Mouse (Mus musculus): Measurements from ENCODE around the gene Nifk. TPM values are rescaled to one million over a fixed set of nuclear protein-coding genes. Genes with fewer than 3 reads are reported as not detected.

The Nifk gene
- 73.2 and 75.6 TPM in 2 replicates for polyA plus RNA-seq (2016; fragmentation: Nextera tagmentation; extraction: Ambion mirVana)

DNA sequence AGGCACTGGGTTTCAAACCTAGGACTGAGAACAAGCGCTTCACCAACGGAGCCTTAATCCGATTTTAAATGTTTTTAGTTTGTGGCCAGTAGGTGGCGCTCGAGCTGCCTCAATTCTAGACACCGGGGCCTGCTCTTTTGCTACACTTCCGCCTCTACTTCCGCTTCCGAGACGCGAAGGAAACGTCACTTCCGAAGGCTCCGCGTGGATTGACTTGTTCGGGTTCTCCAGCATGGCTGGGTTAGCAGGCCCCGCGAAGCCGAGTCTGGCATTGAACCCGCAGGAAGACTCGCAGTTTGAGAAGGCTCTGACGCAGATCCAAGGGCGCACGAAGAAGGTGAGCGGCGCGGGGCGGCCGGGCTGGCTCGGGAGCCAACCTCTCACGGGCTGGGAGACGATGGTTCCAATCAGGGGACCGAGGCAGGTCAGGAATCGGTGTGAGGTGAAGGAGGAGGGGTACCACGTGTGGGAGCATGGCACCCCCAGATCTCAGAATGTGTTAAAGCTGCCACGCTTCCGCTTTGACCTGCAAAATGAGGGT is at the start of gene Nifk:
TSS of gene Nifk (plus strand) at position 179 of the 541 bp plus-strand sequence.
- Histone ChIP-seq H3K4me3 (peak within 1 kb of the TSS; percentile 83), H3K4me1 (peaks cover 11% of the 10 kb centered on the region), H3K9ac (peak within 1 kb of the TSS; percentile 86), H3K27me3 (no peaks in the 10 kb centered on the region), H3K4me2 (replicated peaks) (peak within 1 kb of the TSS; percentile 94), H3K36me3 (peaks cover 22% of the 10 kb centered on the region), H3K9me3 (replicated peaks) (no peaks in the 10 kb centered on the region), H3K27ac (no peak within 1 kb of the TSS)
- WGBS, result under 1% methylated on average over 37 of the region's 37 CpGs
- peak; percentile 96 for ATAC-seq (ENCODE audit: low FRiP score)

DNA sequence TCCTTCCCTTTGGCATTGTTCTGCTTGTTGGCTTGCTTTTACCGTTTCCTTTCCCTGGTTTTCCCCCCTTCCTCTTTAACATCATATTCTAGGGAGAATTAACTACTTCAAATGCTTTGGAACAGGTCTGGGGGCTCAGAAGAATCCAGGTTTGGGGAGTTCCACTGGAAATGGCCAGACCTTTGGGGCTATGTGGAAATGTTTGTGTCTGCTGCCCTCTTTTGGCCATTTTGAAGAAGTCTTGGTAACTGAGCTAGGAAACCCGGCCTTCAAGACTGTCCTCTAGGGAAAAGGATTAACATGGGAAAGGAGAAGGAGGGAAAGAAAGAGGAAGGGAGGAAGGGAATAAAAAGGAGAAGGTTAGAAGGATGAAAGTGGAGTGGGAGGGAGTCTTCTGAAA is 46.5 kb upstream of the Nifk start:
- 16% methylated on average over 2 of the region's 2 CpGs for WGBS
- Histone ChIP-seq H3K9me3 (replicated peaks) (no peaks in the 10 kb centered on the region), H3K4me2 (replicated peaks) (no peak overlapping the region), H3K27ac (no peak overlapping the region), H3K27me3 (no peaks in the 10 kb centered on the region), H3K36me3 (no peaks in the 10 kb centered on the region), H3K4me1 (no peaks in the 10 kb centered on the region), H3K9ac (no peak overlapping the region), H3K4me3 (no peak overlapping the region)
- no peak for ATAC-seq (ENCODE audit: low FRiP score)

DNA sequence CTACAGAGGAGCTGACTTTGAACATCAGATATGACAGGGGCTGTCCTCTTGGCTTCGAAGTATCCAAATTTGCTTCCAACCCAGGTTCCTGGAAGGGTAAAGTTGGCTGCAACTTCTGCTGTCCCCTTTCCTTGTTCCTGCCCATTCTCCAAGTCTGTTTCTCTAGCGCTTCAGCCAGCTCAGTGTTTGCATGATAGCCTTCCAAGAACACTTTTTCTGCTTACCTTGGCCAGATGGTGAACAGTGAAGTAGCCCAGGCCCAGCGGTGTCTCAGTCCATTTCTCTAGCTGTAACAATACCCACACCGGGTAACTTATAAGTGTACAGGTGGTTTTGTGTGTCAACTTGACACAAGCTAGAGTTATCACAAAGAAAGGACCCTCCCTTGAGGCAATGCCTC is 29.3 kb upstream of the Nifk start:
- Histone ChIP-seq H3K9me3 (replicated peaks) (no peaks in the 10 kb centered on the region), H3K4me3 (no peak overlapping the region), H3K4me1 (no peaks in the 10 kb centered on the region), H3K27ac (no peak overlapping the region), H3K9ac (no peak overlapping the region), H3K27me3 (no peaks in the 10 kb centered on the region), H3K4me2 (replicated peaks) (no peak overlapping the region), H3K36me3 (peaks cover 23% of the 10 kb centered on the region)
- ATAC-seq (ENCODE audit: low FRiP score), result no peak
- 89% methylated on average over 4 of the region's 4 CpGs for WGBS

DNA sequence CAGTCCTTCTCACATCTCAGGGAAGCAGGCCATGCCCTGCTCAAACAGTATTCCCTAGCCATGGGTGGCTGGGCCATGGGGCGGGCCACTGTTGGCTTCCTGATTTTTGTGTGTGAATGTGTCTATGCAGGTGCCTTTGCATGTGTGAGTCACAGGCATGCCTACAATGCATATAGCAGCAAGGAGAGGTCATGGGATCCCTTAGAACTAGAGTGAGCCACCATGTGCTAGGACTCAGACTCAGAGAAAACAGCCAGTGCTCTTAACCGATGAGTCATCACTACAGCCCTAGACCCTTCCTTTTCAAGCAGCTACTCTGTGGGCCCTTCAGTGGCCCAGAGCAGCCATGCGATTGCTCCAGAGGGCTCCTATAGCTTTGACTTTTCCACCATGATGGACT is 27.4 kb upstream of the Nifk start:
- Histone ChIP-seq H3K4me3 (no peak overlapping the region), H3K9ac (no peak overlapping the region), H3K36me3 (peaks cover 42% of the 10 kb centered on the region), H3K4me2 (replicated peaks) (no peak overlapping the region), H3K27ac (no peak overlapping the region), H3K9me3 (replicated peaks) (no peaks in the 10 kb centered on the region), H3K4me1 (no peaks in the 10 kb centered on the region), H3K27me3 (no peaks in the 10 kb centered on the region)
- ATAC-seq (ENCODE audit: low FRiP score), result no peak
- WGBS, result 96% methylated on average over 3 of the region's 3 CpGs

DNA sequence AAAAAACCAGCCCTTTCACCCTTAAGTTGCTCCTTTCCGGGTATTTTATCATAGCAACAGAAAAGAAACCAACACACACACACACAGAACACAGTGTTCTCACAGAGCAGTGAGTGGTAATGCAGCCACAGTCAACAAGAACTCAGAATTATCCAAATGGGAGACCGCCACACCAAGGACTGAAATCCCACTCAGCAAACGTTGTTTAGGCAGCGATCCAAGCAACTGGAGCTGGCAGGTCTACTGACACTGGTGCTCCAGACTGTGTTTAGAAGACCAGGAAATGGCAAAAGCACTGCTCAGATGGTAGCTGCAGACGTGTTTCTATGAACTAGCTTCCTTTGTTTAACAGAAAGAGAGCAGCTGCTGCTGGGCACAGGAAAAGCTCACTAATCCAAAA is 26.8 kb upstream of the Nifk start:
- Histone ChIP-seq H3K27me3 (no peaks in the 10 kb centered on the region), H3K27ac (no peak overlapping the region), H3K36me3 (peaks cover 45% of the 10 kb centered on the region), H3K9me3 (replicated peaks) (no peaks in the 10 kb centered on the region), H3K4me1 (no peaks in the 10 kb centered on the region), H3K4me2 (replicated peaks) (no peak overlapping the region), H3K4me3 (no peak overlapping the region), H3K9ac (no peak overlapping the region)
- no peak for ATAC-seq (ENCODE audit: low FRiP score)
- WGBS, result 71% methylated on average over 5 of the region's 5 CpGs

DNA sequence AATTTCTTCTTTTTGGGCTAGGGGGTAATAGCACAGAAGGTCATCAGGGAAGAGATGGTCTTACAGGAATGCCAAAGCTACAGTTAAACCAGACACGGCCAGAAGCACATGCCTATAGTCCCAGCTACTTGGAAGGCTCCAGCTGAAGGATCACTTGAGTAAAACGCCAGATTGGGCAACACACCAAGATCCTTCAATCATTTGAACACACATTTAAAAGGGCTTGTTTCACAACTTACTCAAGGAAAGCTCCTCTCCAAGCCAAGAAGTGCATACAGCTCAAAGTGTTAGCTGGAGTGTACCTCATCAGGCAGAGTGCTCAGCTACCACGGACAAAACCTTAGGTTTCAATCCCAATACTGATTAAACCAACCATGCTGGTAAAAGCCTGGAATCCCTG is 25.0 kb upstream of the Nifk start:
- no peak overlapping the region for H3K4me2 ChIP-seq (replicated peaks)
- H3K4me3 ChIP-seq, result no peak overlapping the region
- 93% methylated on average over 3 of the region's 3 CpGs for WGBS
- H3K27me3 ChIP-seq, result no peaks in the 10 kb centered on the region
- no peak overlapping the region for H3K27ac ChIP-seq
- no peaks in the 10 kb centered on the region for H3K4me1 ChIP-seq
- no peaks in the 10 kb centered on the region for H3K9me3 ChIP-seq (replicated peaks)
- H3K9ac ChIP-seq, result no peak overlapping the region
- H3K36me3 ChIP-seq, result peaks cover 58% of the 10 kb centered on the region
- ATAC-seq (ENCODE audit: low FRiP score), result no peak

DNA sequence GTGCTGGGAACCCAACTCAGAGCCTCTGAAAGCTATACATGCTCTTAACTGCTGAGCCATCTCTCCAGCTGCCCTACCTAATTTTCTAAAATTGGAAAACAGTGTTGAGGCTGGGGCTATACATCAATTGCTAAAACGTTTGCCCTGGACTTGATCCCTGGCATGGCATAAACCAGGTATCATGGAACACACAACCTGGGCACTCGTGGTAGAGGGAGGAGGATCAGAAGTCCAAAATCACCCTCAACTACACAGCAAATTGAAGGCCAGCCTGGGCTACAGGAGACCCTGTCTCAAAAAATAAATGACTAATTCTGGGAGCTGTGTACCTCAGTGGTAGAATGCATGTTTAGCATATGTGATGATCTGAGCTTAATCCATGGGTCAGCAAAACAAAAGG is 23.9 kb upstream of the Nifk start:
- Histone ChIP-seq H3K4me2 (replicated peaks) (no peak overlapping the region), H3K36me3 (peaks cover 65% of the 10 kb centered on the region), H3K4me3 (no peak overlapping the region), H3K9me3 (replicated peaks) (no peaks in the 10 kb centered on the region), H3K9ac (no peak overlapping the region), H3K27ac (no peak overlapping the region), H3K4me1 (no peaks in the 10 kb centered on the region), H3K27me3 (no peaks in the 10 kb centered on the region)
- 87% methylated on average over 2 of the region's 2 CpGs for WGBS
- ATAC-seq (ENCODE audit: low FRiP score), result no peak

DNA sequence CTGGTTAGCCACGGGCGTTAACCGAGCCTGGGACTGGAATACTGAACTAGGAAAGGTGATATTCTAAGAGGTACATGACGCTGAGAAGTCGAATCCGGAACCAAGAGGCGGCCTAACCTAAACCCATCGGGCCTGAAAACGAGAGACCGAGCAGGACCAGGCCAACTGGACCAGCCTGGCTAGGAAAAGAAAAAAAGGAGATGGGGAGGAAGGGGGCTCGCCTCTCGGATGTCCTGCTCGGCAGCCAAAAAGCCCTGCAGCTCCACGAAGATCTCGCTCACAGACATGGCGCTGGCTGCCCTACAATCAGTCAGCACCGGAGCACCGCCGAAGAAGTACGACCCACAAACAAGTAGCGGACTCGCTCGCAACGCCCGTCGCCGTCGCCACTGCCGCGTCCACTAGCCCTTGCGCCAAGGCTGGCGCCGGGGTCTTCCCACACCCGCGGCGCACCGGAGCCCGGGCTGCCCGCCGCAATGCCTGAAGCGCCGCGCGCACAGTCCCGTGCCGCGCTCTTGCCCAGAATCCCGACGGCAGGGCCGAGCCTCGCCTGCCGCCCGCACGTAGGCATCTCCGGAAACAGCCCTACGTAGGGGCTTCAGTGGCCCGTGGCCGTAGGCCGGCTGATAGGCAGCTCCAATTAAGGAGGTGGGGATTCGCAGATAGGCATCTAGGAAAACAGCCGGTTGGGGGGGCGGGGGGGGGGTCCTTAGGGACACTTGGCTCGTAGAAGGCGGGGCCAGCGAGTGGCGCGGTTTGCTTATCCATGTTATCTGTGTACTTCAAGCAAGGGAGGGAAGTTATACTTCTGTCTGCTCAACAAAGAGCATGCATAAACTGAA is 10.6 kb upstream of the Nifk start:
- Histone ChIP-seq H3K27ac (peak overlapping the region; percentile 92), H3K4me1 (peaks cover 8% of the 10 kb centered on the region), H3K27me3 (no peaks in the 10 kb centered on the region), H3K4me3 (peak overlapping the region; percentile 76), H3K4me2 (replicated peaks) (peak overlapping the region; percentile 77), H3K36me3 (peaks cover 14% of the 10 kb centered on the region), H3K9me3 (replicated peaks) (no peaks in the 10 kb centered on the region), H3K9ac (peak overlapping the region; percentile 86)
- ATAC-seq (ENCODE audit: low FRiP score), result peak; percentile 100
- WGBS, result under 1% methylated on average over 67 of the region's 67 CpGs

DNA sequence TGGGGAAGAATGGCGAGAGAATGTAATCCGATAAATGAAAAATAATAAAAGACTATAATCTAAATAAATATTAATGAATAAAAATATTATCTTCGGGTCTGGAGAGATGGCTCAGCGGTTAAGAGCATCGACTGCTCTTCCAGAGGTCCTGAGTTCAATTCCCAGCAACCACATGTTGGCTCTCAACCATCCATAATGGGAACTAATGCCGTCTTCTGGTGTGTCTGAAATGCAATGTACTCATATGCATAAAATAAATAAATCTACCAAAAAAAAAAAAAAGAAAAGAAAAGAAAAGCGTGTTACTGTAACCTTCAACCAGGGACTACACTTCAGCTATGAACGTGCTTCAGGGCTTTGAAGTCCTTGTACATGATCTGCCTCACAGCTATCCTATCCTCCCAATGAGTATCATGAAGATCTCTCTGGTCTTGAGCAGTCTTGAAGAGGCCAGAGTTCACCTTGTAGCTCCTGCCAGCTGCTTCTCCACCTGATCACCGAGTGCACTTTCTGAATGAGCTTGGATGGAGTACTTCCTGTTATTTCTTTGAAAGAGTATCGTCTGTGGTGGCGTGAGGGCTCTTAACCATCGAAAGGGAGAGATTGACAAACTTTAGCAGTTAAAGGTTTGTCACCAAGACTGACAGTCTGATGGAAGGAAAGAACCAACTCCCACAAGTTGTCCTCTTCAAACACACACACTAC is 9.9 kb upstream of the Nifk start, which contains the start of gene Tsn:
TSS of gene Tsn (minus strand) at position 118 of the 705 bp plus-strand sequence.
- peak within 1 kb of the TSS; percentile 77 for H3K4me2 ChIP-seq (replicated peaks)
- no peaks in the 10 kb centered on the region for H3K27me3 ChIP-seq
- H3K4me3 ChIP-seq, result peak within 1 kb of the TSS; percentile 76
- H3K9me3 ChIP-seq (replicated peaks), result no peaks in the 10 kb centered on the region
- WGBS, result 55% methylated on average over 12 of the region's 12 CpGs
- H3K4me1 ChIP-seq, result peaks cover 8% of the 10 kb centered on the region
- peak within 1 kb of the TSS; percentile 86 for H3K9ac ChIP-seq
- peaks cover 7% of the 10 kb centered on the region for H3K36me3 ChIP-seq
- ATAC-seq (ENCODE audit: low FRiP score), result peak; percentile 61
- H3K27ac ChIP-seq, result peak within 1 kb of the TSS; percentile 92

DNA sequence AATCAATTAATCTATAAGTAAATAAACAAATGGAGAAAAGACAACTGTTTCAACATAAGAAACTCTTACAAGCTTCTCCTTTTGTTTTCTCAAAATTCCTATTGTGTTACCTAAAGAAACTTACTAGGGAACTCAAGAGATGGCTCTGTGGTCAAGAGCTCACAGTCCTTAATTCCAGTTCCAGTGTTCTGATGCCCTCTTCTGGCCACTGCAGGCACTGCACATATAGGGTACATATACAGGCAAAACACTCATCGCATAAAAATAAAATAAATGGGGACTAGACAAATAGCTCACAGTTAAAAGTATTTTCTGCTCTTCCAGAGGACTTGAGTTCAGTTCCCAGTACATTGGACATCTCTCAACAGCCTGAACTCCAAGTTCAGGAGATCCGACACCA is 943 bp upstream of the Nifk start:
- Histone ChIP-seq H3K9me3 (replicated peaks) (no peaks in the 10 kb centered on the region), H3K9ac (no peak overlapping the region), H3K27ac (no peak overlapping the region), H3K27me3 (no peaks in the 10 kb centered on the region), H3K4me2 (replicated peaks) (no peak overlapping the region), H3K4me1 (peaks cover 11% of the 10 kb centered on the region), H3K36me3 (peaks cover 19% of the 10 kb centered on the region), H3K4me3 (no peak overlapping the region)
- ATAC-seq (ENCODE audit: low FRiP score), result peak; percentile 1; the same call in 1 of the 2 replicates
- 69% methylated on average over 2 of the region's 2 CpGs for WGBS

DNA sequence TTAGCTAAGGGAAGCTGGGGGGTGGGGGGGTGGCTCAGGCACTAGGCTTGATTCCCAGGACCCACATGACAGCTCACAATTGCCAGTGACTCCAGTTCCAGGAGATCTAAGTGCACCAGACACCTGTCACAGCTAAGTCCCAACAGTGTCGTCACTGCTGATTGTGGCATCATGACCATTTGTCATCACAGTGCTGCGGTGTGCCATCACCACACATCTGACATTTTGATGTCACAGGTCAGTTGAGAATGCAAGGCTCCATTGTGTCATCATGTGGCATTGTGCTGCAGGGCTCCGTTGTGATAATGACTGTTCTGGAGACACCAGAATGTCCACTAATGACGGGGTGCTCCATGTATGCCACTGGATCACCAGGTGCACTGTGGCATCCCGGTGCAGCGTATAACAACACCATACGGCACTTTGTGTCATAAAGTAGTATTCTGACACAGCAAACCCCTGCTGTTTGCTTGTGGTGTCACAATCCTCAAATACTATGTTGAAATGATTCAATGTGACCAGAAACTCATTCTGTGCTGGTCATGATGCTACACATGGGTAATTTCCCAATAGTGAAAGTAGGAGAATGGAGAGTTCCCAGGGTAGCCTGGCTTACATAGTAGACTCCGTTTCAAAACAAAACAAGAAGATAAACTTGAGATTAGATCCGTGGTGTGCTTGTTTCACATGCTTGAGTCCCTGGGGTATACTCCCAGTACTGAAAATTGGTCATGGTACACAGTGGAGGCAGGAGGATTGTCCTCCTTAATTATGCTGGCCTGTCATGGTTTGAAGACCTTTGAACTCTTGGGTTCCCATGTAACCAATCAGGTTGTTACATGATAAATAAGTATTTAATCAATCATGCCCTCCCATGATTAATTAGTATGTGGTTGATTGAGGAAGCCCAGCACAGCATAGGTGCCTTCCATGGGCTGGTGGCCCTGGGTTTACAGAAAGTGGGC is 13.4 kb downstream of the Nifk start:
- Histone ChIP-seq H3K36me3 (peaks cover 48% of the 10 kb centered on the region), H3K4me1 (no peaks in the 10 kb centered on the region), H3K4me2 (replicated peaks) (no peak overlapping the region), H3K27ac (no peak overlapping the region), H3K27me3 (no peaks in the 10 kb centered on the region), H3K4me3 (no peak overlapping the region), H3K9ac (no peak overlapping the region), H3K9me3 (replicated peaks) (no peaks in the 10 kb centered on the region)
- WGBS, result 85% methylated on average over 9 of the region's 9 CpGs
- no peak for ATAC-seq (ENCODE audit: low FRiP score)

Data from hindbrain, embryonic 12.5 days (tissue).